Mouse (Mus musculus) neural tube, embryonic 14.5 days (tissue): ENCODE measurements at regions not wholly inside any gene's neighbourhood (a gene's known extent, or its start where the extent isn't known, plus 50 kb on each side); places are given as distances from the start of the nearest gene placed in this dataset.

Source experiments
- ATAC-seq: fragments of 200-750 bp; cut with Nextera tagmentation; 2 replicates; pipeline ENCODE4 v1.8.0; 2017; ENCODE audit warnings: low read depth, mild to moderate bottlenecking, moderate TSS enrichment, moderate library complexity
- H3K27ac ChIP-seq: fragments of 300-500 bp; sonication (generic); 2 replicates; pipeline ENCODE4 v1.5.1; 2014; ENCODE audit warnings: low read depth, mild to moderate bottlenecking, control low read depth, low read length, moderate library complexity, mixed read lengths
- H3K27me3 ChIP-seq: fragments of 300-500 bp; sonication (generic); 2 replicates; pipeline ENCODE4 v1.6.1; 2014; ENCODE audit warnings: low read length; ENCODE audit not compliant: control insufficient read depth, insufficient read depth
- H3K36me3 ChIP-seq: fragments of 300-500 bp; sonication (generic); 2 replicates; pipeline ENCODE4 v1.6.1; 2014; ENCODE audit warnings: low read length, mixed read lengths; ENCODE audit not compliant: control insufficient read depth, insufficient read depth
- H3K4me1 ChIP-seq: fragments of 300-500 bp; sonication (generic); 2 replicates; pipeline ENCODE4 v1.6.1; 2014; ENCODE audit warnings: low read length; ENCODE audit not compliant: control insufficient read depth, insufficient read depth
- H3K4me2 ChIP-seq: fragments of 300-500 bp; sonication (generic); 2 replicates; pipeline ENCODE4 v1.6.1; 2014; ENCODE audit warnings: mild to moderate bottlenecking, low read depth, low read length, control low read depth
- H3K4me3 ChIP-seq: fragments of 300-500 bp; sonication (generic); 2 replicates; pipeline ENCODE4 v1.5.1; 2014; ENCODE audit warnings: low read depth, low read length, control low read depth, mixed read lengths
- H3K9ac ChIP-seq: fragments of 300-500 bp; sonication (generic); replicated peaks from 2 replicates; pipeline ENCODE4 v1.6.1; 2014; ENCODE audit warnings: low read depth, mild to moderate bottlenecking, control low read depth, low read length, mixed read lengths
- H3K9me3 ChIP-seq: fragments of 300-500 bp; sonication (generic); 2 replicates; pipeline ENCODE4 v1.6.1; 2016; ENCODE audit warnings: low read length; ENCODE audit not compliant: control insufficient read depth
- WGBS: fragments of 180-500 bp; shearing (Covaris S2); extraction: QIAGEN DNeasy Blood & Tissue Kit; methylation state at CpG from one replicate; pipeline ENCODE4 v1.1.7; 2014; 5-methylcytosine and 5-hydroxymethylcytosine counted together

- no peaks in the 10 kb centered on the region for H3K9me3 ChIP-seq
- no peaks in the 10 kb centered on the region for H3K4me1 ChIP-seq
- no peak overlapping the region for H3K4me2 ChIP-seq
- no peak overlapping the region for H3K4me3 ChIP-seq
- 24% methylated on average over 6 of the region's 6 CpGs for WGBS
- H3K36me3 ChIP-seq, result no peaks in the 10 kb centered on the region
- H3K27ac ChIP-seq, result no peak overlapping the region
- no peak for ATAC-seq
- 0 out of 2 replicates have a peak overlapping the region, but pooled peaks have one; percentile 2 for H3K9ac ChIP-seq
- no peaks in the 10 kb centered on the region for H3K27me3 ChIP-seq
These were observed 69.7 kb upstream of the Cited2 start for GRCm38 (mm10) chr10:17653325-17653724.

GRCm38 (mm10) chr10:17653785-17654184, 69.2 kb upstream of the Cited2 start:
- no peak for ATAC-seq
- Histone ChIP-seq H3K4me3 (no peak overlapping the region), H3K9me3 (no peaks in the 10 kb centered on the region), H3K27me3 (no peaks in the 10 kb centered on the region), H3K4me1 (no peaks in the 10 kb centered on the region), H3K9ac (no peak overlapping the region), H3K36me3 (no peaks in the 10 kb centered on the region), H3K27ac (no peak overlapping the region), H3K4me2 (no peak overlapping the region)
- 80% methylated on average over 9 of the region's 9 CpGs for WGBS

GRCm38 (mm10) chr10:17654308-17654858, 68.6 kb upstream of the Cited2 start:
- no peak for ATAC-seq
- Histone ChIP-seq H3K27ac (no peak overlapping the region), H3K9ac (no peak overlapping the region), H3K9me3 (no peaks in the 10 kb centered on the region), H3K4me1 (no peaks in the 10 kb centered on the region), H3K27me3 (no peaks in the 10 kb centered on the region), H3K36me3 (no peaks in the 10 kb centered on the region), H3K4me3 (no peak overlapping the region), H3K4me2 (no peak overlapping the region)
- 75% methylated on average over 2 of the region's 2 CpGs for WGBS

- Histone ChIP-seq H3K27ac (no peak overlapping the region), H3K27me3 (no peaks in the 10 kb centered on the region), H3K36me3 (no peaks in the 10 kb centered on the region), H3K4me3 (no peak overlapping the region), H3K4me1 (no peaks in the 10 kb centered on the region), H3K9me3 (no peaks in the 10 kb centered on the region), H3K9ac (no peak overlapping the region), H3K4me2 (no peak overlapping the region)
- no peak for ATAC-seq
- WGBS, result 55% methylated on average over 10 of the region's 10 CpGs
These were observed 67.5 kb upstream of the Cited2 start for GRCm38 (mm10) chr10:17655459-17656051.

GRCm38 (mm10) chr10:17656305-17656704, 66.7 kb upstream of the Cited2 start:
- Histone ChIP-seq H3K27ac (no peak overlapping the region), H3K9ac (no peak overlapping the region), H3K4me1 (no peaks in the 10 kb centered on the region), H3K4me2 (no peak overlapping the region), H3K9me3 (no peaks in the 10 kb centered on the region), H3K36me3 (no peaks in the 10 kb centered on the region), H3K4me3 (no peak overlapping the region), H3K27me3 (no peaks in the 10 kb centered on the region)
- 82% methylated on average over 10 of the region's 10 CpGs for WGBS
- no peak for ATAC-seq

- WGBS, result 18% methylated on average over 8 of the region's 8 CpGs
- Histone ChIP-seq H3K9ac (no peak overlapping the region), H3K4me3 (no peak overlapping the region), H3K9me3 (no peaks in the 10 kb centered on the region), H3K4me2 (no peak overlapping the region), H3K36me3 (no peaks in the 10 kb centered on the region), H3K27ac (no peak overlapping the region), H3K27me3 (no peaks in the 10 kb centered on the region), H3K4me1 (no peaks in the 10 kb centered on the region)
- no peak for ATAC-seq
These were observed 66.0 kb upstream of the Cited2 start for GRCm38 (mm10) chr10:17656872-17657482.

GRCm38 (mm10) chr10:17659575-17659974, 63.4 kb upstream of the Cited2 start:
- ATAC-seq, result no peak
- H3K4me2 ChIP-seq, result no peak overlapping the region
- H3K36me3 ChIP-seq, result no peaks in the 10 kb centered on the region
- H3K4me1 ChIP-seq, result no peaks in the 10 kb centered on the region
- no peaks in the 10 kb centered on the region for H3K9me3 ChIP-seq
- no peak overlapping the region for H3K9ac ChIP-seq
- WGBS, result 92% methylated on average over 9 of the region's 9 CpGs
- H3K27me3 ChIP-seq, result no peaks in the 10 kb centered on the region
- H3K4me3 ChIP-seq, result no peak overlapping the region
- H3K27ac ChIP-seq, result no peak overlapping the region

GRCm38 (mm10) chr10:17660836-17661452, 62.1 kb upstream of the Cited2 start:
- 88% methylated on average over 5 of the region's 5 CpGs for WGBS
- Histone ChIP-seq H3K27ac (no peak overlapping the region), H3K4me1 (no peaks in the 10 kb centered on the region), H3K27me3 (no peaks in the 10 kb centered on the region), H3K9me3 (no peaks in the 10 kb centered on the region), H3K36me3 (no peaks in the 10 kb centered on the region), H3K4me3 (no peak overlapping the region), H3K9ac (no peak overlapping the region), H3K4me2 (no peak overlapping the region)
- no peak for ATAC-seq

GRCm38 (mm10) chr10:17666089-17666488, 56.9 kb upstream of the Cited2 start:
- ATAC-seq, result no peak
- H3K4me1 ChIP-seq, result no peaks in the 10 kb centered on the region
- WGBS, result 87% methylated on average over 3 of the region's 3 CpGs
- no peak overlapping the region for H3K9ac ChIP-seq
- no peak overlapping the region for H3K4me3 ChIP-seq
- no peaks in the 10 kb centered on the region for H3K27me3 ChIP-seq
- H3K9me3 ChIP-seq, result no peaks in the 10 kb centered on the region
- H3K36me3 ChIP-seq, result no peaks in the 10 kb centered on the region
- H3K27ac ChIP-seq, result no peak overlapping the region
- H3K4me2 ChIP-seq, result no peak overlapping the region
